Mouse (Mus musculus): ENCODE measurements at regions not wholly inside any gene's neighbourhood (a gene's known extent, or its start where the extent isn't known, plus 50 kb on each side); places are given as distances from the start of the nearest gene placed in this dataset.

DNA sequence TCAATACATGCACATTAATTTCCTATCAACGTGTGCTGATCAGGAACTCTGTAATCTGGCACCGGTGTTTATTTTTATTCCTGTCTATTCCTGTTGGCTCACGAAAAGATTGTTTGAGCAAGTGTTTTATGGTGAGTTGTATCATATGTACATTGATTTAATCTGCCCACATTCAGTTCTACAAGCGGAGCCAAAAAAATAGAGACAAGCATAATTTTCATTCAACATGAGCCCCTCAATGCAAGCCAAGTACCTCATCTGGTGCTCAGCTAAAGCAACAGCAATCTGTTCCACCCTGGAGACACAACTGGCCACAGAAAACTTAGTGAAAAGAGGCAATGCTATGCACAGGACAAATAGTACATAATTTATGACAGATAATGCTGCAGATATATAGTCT is 147.6 kb downstream of the Fam84b start:
- TF ChIP-seq MYOG (IDR thresholded peaks at IDR 0.05; ENCODE audit: control insufficient read depth, extremely low read depth, insufficient read length) (no peak), CTCF (IDR thresholded peaks at IDR 0.05; ENCODE audit: control insufficient read depth, insufficient read depth, insufficient read length) (no peak), USF1 (IDR thresholded peaks at IDR 0.05; ENCODE audit: low read depth) (no peak), FOSL1 (IDR thresholded peaks at IDR 0.05; ENCODE audit: insufficient read depth, low read length, poor library complexity, severe bottlenecking) (no peak)

Measured in C2C12 (cell line).